Mouse (Mus musculus) heart, postnatal 0 days (tissue): ENCODE data around the gene Ap1m1. TPM values are rescaled to one million over a fixed set of nuclear protein-coding genes. Genes with fewer than 3 reads are reported as not detected.

Source experiments
- ATAC-seq: fragments of 200-750 bp; cut with Nextera tagmentation; 2 replicates; pipeline ENCODE4 v1.8.0; 2017; ENCODE audit warnings: low read depth, moderate number of reproducible peaks, moderate library complexity; ENCODE audit not compliant: insufficient read depth
- DNase-seq: peaks from one replicate; pipeline ENCODE4 v3.0.0-alpha.2; 2016; ENCODE audit warnings: low spot score
- H3K27ac ChIP-seq: fragments of 300-500 bp; sonication (generic); 2 replicates; pipeline ENCODE4 v1.5.1; 2014; ENCODE audit warnings: low read depth, mild to moderate bottlenecking
- H3K27me3 ChIP-seq: fragments of 300-500 bp; sonication (generic); 2 replicates; pipeline ENCODE4 v1.6.1; 2014; ENCODE audit warnings: low read length, mixed read lengths; ENCODE audit not compliant: control insufficient read depth, insufficient read depth
- H3K36me3 ChIP-seq: fragments of 300-500 bp; sonication (generic); replicated peaks from 2 replicates; pipeline ENCODE4 v1.6.1; 2014; ENCODE audit warnings: low read length, mixed read lengths; ENCODE audit not compliant: control insufficient read depth, insufficient read depth
- H3K4me1 ChIP-seq: fragments of 300-500 bp; sonication (generic); 2 replicates; pipeline ENCODE4 v1.6.1; 2014; ENCODE audit warnings: antibody characterized with exemption; ENCODE audit not compliant: control insufficient read depth, insufficient read depth
- H3K4me2 ChIP-seq: fragments of 300-500 bp; sonication (generic); 2 replicates; pipeline ENCODE4 v1.6.1; 2014; ENCODE audit warnings: low read depth, mild to moderate bottlenecking, low read length, moderate library complexity
- H3K4me3 ChIP-seq: fragments of 300-500 bp; sonication (generic); 2 replicates; pipeline ENCODE4 v1.5.1; 2014; ENCODE audit warnings: low read depth, low read length
- H3K9ac ChIP-seq: fragments of 300-500 bp; sonication (generic); replicated peaks from 2 replicates; pipeline ENCODE4 v1.6.1; 2014; ENCODE audit warnings: low read depth, low read length, mixed read lengths
- H3K9me3 ChIP-seq: fragments of 300-500 bp; sonication (generic); replicated peaks from 2 replicates; pipeline ENCODE4 v1.6.1; 2016; ENCODE audit warnings: low read length; ENCODE audit not compliant: control insufficient read depth
- CTCF ChIP-seq: IDR thresholded peaks from 2 replicates; pipeline ENCODE4 v1.5.1; 2016; ENCODE audit warnings: antibody characterized with exemption, control low read depth, low read depth
- EP300 ChIP-seq: IDR thresholded peaks from 2 replicates; pipeline ENCODE4 v1.6.1; 2016; ENCODE audit warnings: antibody characterized with exemption, low read depth
- WGBS: fragments of 180-500 bp; shearing (Covaris S2); extraction: QIAGEN DNeasy Blood & Tissue Kit; methylation state at CpG from one replicate; pipeline ENCODE4 v1.1.7; 2014; 5-methylcytosine and 5-hydroxymethylcytosine counted together
- polyA plus RNA-seq: library from polyadenylated mRNA; unstranded; fragments of >200 nt; fragmentation: Nextera tagmentation; extraction: Ambion mirVana; gene quantifications from 2 replicates; pipeline ENCODE4 v1.2.1, GENCODE M21; 2015
- total RNA-seq: library from RNA; depleted of rRNA; stranded (reverse); fragments of >200 nt; gene quantifications from 2 replicates; pipeline ENCODE4 v1.2.3, GENCODE M21; 2014; ENCODE audit warnings: low replicate concordance

Gene Ap1m1
- total and polyA plus RNA-seq, 2 experiments from 2014 or later = 36.1 to 83.4 TPM

GRCm38 (mm10) chr8:72300654-72301400 lies 61.0 kb downstream of the Ap1m1 start:
- TF ChIP-seq EP300 (no peak), CTCF (peak; percentile 9; the same call in 1 of the 2 replicates)
- peak overlapping the region; percentile 31 for H3K27ac ChIP-seq
- H3K4me3 ChIP-seq = no peak overlapping the region
- H3K36me3 ChIP-seq = no peaks in the 10 kb centered on the region
- WGBS = 74% methylated on average over 9 of the region's 9 CpGs
- H3K9ac ChIP-seq = no peak overlapping the region
- DNase-seq (no peak), ATAC-seq (no peak)
- no peaks in the 10 kb centered on the region for H3K9me3 ChIP-seq
- H3K4me2 ChIP-seq = no peak overlapping the region
- H3K4me1 ChIP-seq = peaks cover 11% of the 10 kb centered on the region
- H3K27me3 ChIP-seq = no peaks in the 10 kb centered on the region

GRCm38 (mm10) chr8:72301497-72301896 lies 61.7 kb downstream of the Ap1m1 start:
- DNase-seq (no peak), ATAC-seq (no peak)
- Histone ChIP-seq H3K9ac (no peak overlapping the region), H3K27me3 (no peaks in the 10 kb centered on the region), H3K9me3 (no peaks in the 10 kb centered on the region), H3K27ac (no peak overlapping the region), H3K4me2 (no peak overlapping the region), H3K4me1 (peaks cover 11% of the 10 kb centered on the region), H3K36me3 (no peaks in the 10 kb centered on the region), H3K4me3 (no peak overlapping the region)
- 86% methylated on average over 5 of the region's 5 CpGs for WGBS
- no peak for TF ChIP-seq CTCF
- no peak for TF ChIP-seq EP300

GRCm38 (mm10) chr8:72302986-72303612 lies 63.3 kb downstream of the Ap1m1 start:
- H3K27ac ChIP-seq = peak overlapping the region; percentile 82
- H3K9me3 ChIP-seq = no peaks in the 10 kb centered on the region
- DNase-seq (no peak), ATAC-seq (no peak; the same call in 1 of the 2 replicates)
- no peak overlapping the region for H3K9ac ChIP-seq
- H3K4me3 ChIP-seq = no peak overlapping the region
- H3K4me1 ChIP-seq = peaks cover 13% of the 10 kb centered on the region
- H3K36me3 ChIP-seq = no peaks in the 10 kb centered on the region
- 43% methylated on average over 8 of the region's 8 CpGs for WGBS
- H3K4me2 ChIP-seq = peak overlapping the region; percentile 18
- no peaks in the 10 kb centered on the region for H3K27me3 ChIP-seq
- TF ChIP-seq CTCF = no peak
- TF ChIP-seq EP300 = no peak

GRCm38 (mm10) chr8:72303633-72304032 lies 63.8 kb downstream of the Ap1m1 start:
- Histone ChIP-seq H3K36me3 (no peaks in the 10 kb centered on the region), H3K4me2 (peak overlapping the region; percentile 18), H3K27ac (peak overlapping the region; percentile 82), H3K9me3 (no peaks in the 10 kb centered on the region), H3K27me3 (no peaks in the 10 kb centered on the region), H3K9ac (no peak overlapping the region), H3K4me1 (peaks cover 14% of the 10 kb centered on the region), H3K4me3 (no peak overlapping the region)
- WGBS = 46% methylated on average over 8 of the region's 8 CpGs
- peak; percentile 81 for DNase-seq
- TF ChIP-seq EP300 (peak; percentile 66; the same call in 1 of the 2 replicates), CTCF (0 out of 2 replicates have a peak, but pooled peaks have one; percentile 16)
- ATAC-seq = peak; percentile 63

GRCm38 (mm10) chr8:72305210-72305905 lies 65.5 kb downstream of the Ap1m1 start, which contains the start of gene Gm10282:
Gene Gm10282, minus strand, starts transcription at chr8:72305260.
- TF ChIP-seq EP300 (no peak), CTCF (no peak)
- H3K36me3 ChIP-seq = no peaks in the 10 kb centered on the region
- WGBS = 80% methylated on average over 14 of the region's 16 CpGs
- H3K4me2 ChIP-seq = no peak within 1 kb of the TSS
- H3K9me3 ChIP-seq = no peaks in the 10 kb centered on the region
- peaks cover 9% of the 10 kb centered on the region; the same call in 1 of the 2 replicates for H3K4me1 ChIP-seq
- no peak for DNase-seq
- H3K27me3 ChIP-seq = no peaks in the 10 kb centered on the region
- no peak within 1 kb of the TSS for H3K9ac ChIP-seq
- ATAC-seq = no peak
- H3K27ac ChIP-seq = no peak within 1 kb of the TSS
- no peak within 1 kb of the TSS for H3K4me3 ChIP-seq
